Mouse (Mus musculus): ENCODE measurements around the gene Dnajc21. TPM values are rescaled to one million over a fixed set of nuclear protein-coding genes. Genes with fewer than 3 reads are reported as not detected.
A peak's percentile ranks its signal among the peaks of the same experiment; 100 is the strongest.
"Not testable (repeated sequence)": the region's sequence is repeated elsewhere in the genome, so short reads cannot be mapped to it uniquely, and the experiment has no call there.

Gene Dnajc21
- polyA plus RNA-seq (2015; fragmentation: Nextera tagmentation; extraction: Ambion mirVana) = 6.0 and 6.2 TPM in 2 replicates

GRCm38 (mm10) chr15:10470151-10470831 lies at the start of gene Dnajc21:
Gene Dnajc21, minus strand, starts transcription at chr15:10470516.
- Histone ChIP-seq H3K4me2 (ENCODE audit: low read depth, low read length) (peak within 1 kb of the TSS; percentile 93), H3K9ac (ENCODE audit: low read length) (peak within 1 kb of the TSS; percentile 91), H3K36me3 (ENCODE audit: control insufficient read depth, insufficient read depth) (0 out of 2 replicates have a peak, but pooled peaks cover under 1% of the 10 kb centered on the region), H3K4me1 (ENCODE audit: control insufficient read depth, insufficient read depth, low read length) (peaks cover 8% of the 10 kb centered on the region; the same call in 1 of the 2 replicates), H3K27ac (ENCODE audit: low read length) (peak within 1 kb of the TSS; percentile 86), H3K27me3 (ENCODE audit: control insufficient read depth, insufficient read depth, low read length) (no peaks in the 10 kb centered on the region), H3K4me3 (ENCODE audit: low read length) (peak within 1 kb of the TSS; percentile 92), H3K9me3 (replicated peaks; ENCODE audit: control insufficient read depth, low read length) (no peaks in the 10 kb centered on the region)
- ATAC-seq (replicated peaks; ENCODE audit: extremely low read depth, insufficient read depth, low FRiP score) = peak; percentile 96
- 2% methylated on average over 28 of the region's 87 CpGs for WGBS

GRCm38 (mm10) chr15:10515166-10515565 lies 44.9 kb upstream of the Dnajc21 start:
- H3K4me3 ChIP-seq (ENCODE audit: low read length) = no peak overlapping the region
- H3K27me3 ChIP-seq (ENCODE audit: control insufficient read depth, insufficient read depth, low read length) = no peaks in the 10 kb centered on the region
- WGBS = 87% methylated on average over 7 of the region's 7 CpGs
- no peak overlapping the region for H3K4me2 ChIP-seq (ENCODE audit: low read depth, low read length)
- no peaks in the 10 kb centered on the region for H3K36me3 ChIP-seq (ENCODE audit: control insufficient read depth, insufficient read depth)
- H3K9ac ChIP-seq (ENCODE audit: low read length) = no peak overlapping the region
- no peaks in the 10 kb centered on the region for H3K9me3 ChIP-seq (replicated peaks; ENCODE audit: control insufficient read depth, low read length)
- ATAC-seq (replicated peaks; ENCODE audit: extremely low read depth, insufficient read depth, low FRiP score) = no peak
- no peaks in the 10 kb centered on the region for H3K4me1 ChIP-seq (ENCODE audit: control insufficient read depth, insufficient read depth, low read length)
- H3K27ac ChIP-seq (ENCODE audit: low read length) = no peak overlapping the region

DNA sequence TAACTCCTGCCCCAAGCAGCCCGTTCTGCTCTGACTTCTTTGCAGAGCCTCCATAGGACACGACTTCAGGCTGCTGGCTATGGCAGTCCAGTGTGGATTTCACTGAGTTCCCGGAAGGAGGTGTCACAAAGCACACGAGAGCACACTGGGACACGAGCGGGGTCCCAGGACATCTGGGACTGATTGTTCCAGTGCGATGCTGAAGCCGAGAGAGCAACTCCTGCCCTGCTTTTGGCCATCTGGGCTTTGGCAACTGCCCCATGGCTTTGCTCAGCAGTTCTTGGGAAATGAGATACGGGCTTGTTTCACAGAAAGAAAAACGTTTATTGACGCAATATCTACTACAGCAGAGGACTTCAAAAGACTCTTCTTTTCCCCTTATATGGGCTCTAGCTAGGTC lies 35.8 kb upstream of the Dnajc21 start:
- Histone ChIP-seq H3K4me1 (ENCODE audit: control insufficient read depth, insufficient read depth, low read length) (no peaks in the 10 kb centered on the region), H3K4me3 (ENCODE audit: low read length) (no peak overlapping the region), H3K27me3 (ENCODE audit: control insufficient read depth, insufficient read depth, low read length) (no peaks in the 10 kb centered on the region), H3K4me2 (ENCODE audit: low read depth, low read length) (no peak overlapping the region), H3K9ac (ENCODE audit: low read length) (no peak overlapping the region), H3K9me3 (replicated peaks; ENCODE audit: control insufficient read depth, low read length) (no peaks in the 10 kb centered on the region), H3K36me3 (ENCODE audit: control insufficient read depth, insufficient read depth) (no peaks in the 10 kb centered on the region), H3K27ac (ENCODE audit: low read length) (no peak overlapping the region)
- WGBS = 60% methylated on average over 11 of the region's 11 CpGs
- no peak for ATAC-seq (replicated peaks; ENCODE audit: extremely low read depth, insufficient read depth, low FRiP score)

DNA sequence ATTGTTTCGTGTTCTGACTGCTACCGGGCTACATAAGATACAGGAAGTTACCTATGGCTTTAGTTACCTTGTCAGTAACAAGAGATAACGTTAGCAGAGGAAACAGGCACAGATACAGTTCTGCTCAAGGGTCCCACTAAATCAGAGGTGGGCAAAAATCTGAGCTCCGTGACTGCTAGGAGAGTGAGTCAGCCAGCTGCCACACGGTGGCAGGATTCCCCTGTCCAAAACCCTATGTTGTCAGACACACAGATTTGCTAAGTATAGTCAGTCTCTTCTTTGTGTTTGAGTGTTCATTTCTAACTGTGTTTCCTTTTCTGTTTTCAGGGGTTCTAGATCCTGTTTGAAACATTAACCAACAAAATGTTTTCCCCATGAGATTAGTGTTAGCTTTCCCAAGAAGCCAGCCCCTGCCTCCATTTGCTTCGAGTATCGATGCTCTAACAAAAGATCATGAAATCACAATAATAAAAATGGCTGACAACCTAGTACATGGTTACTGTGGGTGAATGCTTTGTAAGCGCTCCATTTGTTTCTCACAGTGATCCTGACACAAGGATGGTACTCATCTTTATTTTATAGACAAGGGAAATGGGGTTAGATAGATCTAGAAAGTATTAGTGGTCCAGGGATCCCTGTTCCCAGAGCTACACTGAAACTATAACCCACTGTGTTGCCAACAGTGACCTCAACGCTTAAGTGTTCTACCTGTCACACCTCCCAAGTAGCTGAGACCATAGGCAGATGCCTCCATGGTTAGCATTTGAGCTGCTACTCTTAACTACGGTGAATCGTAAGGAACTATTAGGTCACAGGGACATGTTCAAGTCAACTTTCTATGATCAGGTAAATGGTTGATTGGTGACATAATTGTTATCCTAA lies 30.8 kb upstream of the Dnajc21 start:
- ATAC-seq (replicated peaks; ENCODE audit: extremely low read depth, insufficient read depth, low FRiP score) = no peak
- Histone ChIP-seq H3K4me2 (ENCODE audit: low read depth, low read length) (no peak overlapping the region), H3K27ac (ENCODE audit: low read length) (no peak overlapping the region), H3K4me3 (ENCODE audit: low read length) (no peak overlapping the region), H3K27me3 (ENCODE audit: control insufficient read depth, insufficient read depth, low read length) (no peaks in the 10 kb centered on the region), H3K4me1 (ENCODE audit: control insufficient read depth, insufficient read depth, low read length) (no peaks in the 10 kb centered on the region), H3K9me3 (replicated peaks; ENCODE audit: control insufficient read depth, low read length) (no peaks in the 10 kb centered on the region), H3K36me3 (ENCODE audit: control insufficient read depth, insufficient read depth) (peaks cover 3% of the 10 kb centered on the region; the same call in 1 of the 2 replicates), H3K9ac (ENCODE audit: low read length) (no peak overlapping the region)
- whole genome bisulfite sequencing = 53% methylated on average over 11 of the region's 11 CpGs

DNA sequence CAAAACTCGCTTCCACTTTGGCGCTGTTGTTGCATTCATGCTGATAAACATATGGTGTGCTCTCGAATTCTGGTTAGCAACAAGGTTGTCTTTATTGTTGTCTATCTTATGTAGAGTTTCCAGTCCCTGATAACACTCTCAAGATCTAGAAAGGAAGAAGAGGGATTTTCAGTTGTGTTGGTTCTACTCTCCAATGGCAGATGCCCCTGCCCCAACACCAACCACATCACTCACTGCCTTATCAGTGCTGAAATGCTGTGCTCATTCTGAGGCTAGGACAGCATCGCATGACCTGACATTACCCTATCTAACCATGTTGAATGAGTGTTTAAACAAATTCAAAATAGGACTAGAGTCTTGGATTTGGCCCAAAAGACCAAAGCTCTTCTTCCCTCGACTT lies 29.7 kb upstream of the Dnajc21 start:
- Histone ChIP-seq H3K36me3 (ENCODE audit: control insufficient read depth, insufficient read depth) (peaks cover 4% of the 10 kb centered on the region; the same call in 1 of the 2 replicates), H3K4me3 (ENCODE audit: low read length) (no peak overlapping the region), H3K27me3 (ENCODE audit: control insufficient read depth, insufficient read depth, low read length) (no peaks in the 10 kb centered on the region), H3K27ac (ENCODE audit: low read length) (no peak overlapping the region), H3K4me2 (ENCODE audit: low read depth, low read length) (no peak overlapping the region), H3K9ac (ENCODE audit: low read length) (no peak overlapping the region), H3K9me3 (replicated peaks; ENCODE audit: control insufficient read depth, low read length) (no peaks in the 10 kb centered on the region), H3K4me1 (ENCODE audit: control insufficient read depth, insufficient read depth, low read length) (no peaks in the 10 kb centered on the region)
- ATAC-seq (replicated peaks; ENCODE audit: extremely low read depth, insufficient read depth, low FRiP score) = no peak
- 52% methylated on average over 5 of the region's 5 CpGs for WGBS

GRCm38 (mm10) chr15:10499593-10499992 lies 29.3 kb upstream of the Dnajc21 start:
- Histone ChIP-seq H3K27me3 (ENCODE audit: control insufficient read depth, insufficient read depth, low read length) (no peaks in the 10 kb centered on the region), H3K4me2 (ENCODE audit: low read depth, low read length) (no peak overlapping the region), H3K4me3 (ENCODE audit: low read length) (no peak overlapping the region), H3K4me1 (ENCODE audit: control insufficient read depth, insufficient read depth, low read length) (no peaks in the 10 kb centered on the region), H3K9me3 (replicated peaks; ENCODE audit: control insufficient read depth, low read length) (no peaks in the 10 kb centered on the region), H3K9ac (ENCODE audit: low read length) (no peak overlapping the region), H3K36me3 (ENCODE audit: control insufficient read depth, insufficient read depth) (peaks cover 4% of the 10 kb centered on the region; the same call in 1 of the 2 replicates), H3K27ac (ENCODE audit: low read length) (no peak overlapping the region)
- WGBS = 63% methylated on average over 5 of the region's 5 CpGs
- ATAC-seq (replicated peaks; ENCODE audit: extremely low read depth, insufficient read depth, low FRiP score) = no peak

- not testable (repeated sequence) for H3K4me3 ChIP-seq (ENCODE audit: low read length); H3K4me2 ChIP-seq (ENCODE audit: low read depth, low read length); H3K4me1 ChIP-seq (ENCODE audit: control insufficient read depth, insufficient read depth, low read length); H3K9me3 ChIP-seq (replicated peaks; ENCODE audit: control insufficient read depth, low read length); H3K27ac ChIP-seq (ENCODE audit: low read length); H3K27me3 ChIP-seq (ENCODE audit: control insufficient read depth, insufficient read depth, low read length); ATAC-seq (replicated peaks; ENCODE audit: extremely low read depth, insufficient read depth, low FRiP score); H3K9ac ChIP-seq (ENCODE audit: low read length)
- WGBS = 93% methylated on average over 1 of the region's 1 CpGs
- H3K36me3 ChIP-seq (ENCODE audit: control insufficient read depth, insufficient read depth) = peaks cover 14% of the 10 kb centered on the region
Observed at GRCm38 (mm10) chr15:10496696-10497095, 26.4 kb upstream of the Dnajc21 start.

GRCm38 (mm10) chr15:10495944-10496343 lies 25.6 kb upstream of the Dnajc21 start:
- no peak overlapping the region for H3K27ac ChIP-seq (ENCODE audit: low read length)
- WGBS = 88% methylated on average over 11 of the region's 11 CpGs
- ATAC-seq (replicated peaks; ENCODE audit: extremely low read depth, insufficient read depth, low FRiP score) = no peak
- no peaks in the 10 kb centered on the region for H3K9me3 ChIP-seq (replicated peaks; ENCODE audit: control insufficient read depth, low read length)
- H3K4me3 ChIP-seq (ENCODE audit: low read length) = no peak overlapping the region
- no peaks in the 10 kb centered on the region for H3K4me1 ChIP-seq (ENCODE audit: control insufficient read depth, insufficient read depth, low read length)
- H3K36me3 ChIP-seq (ENCODE audit: control insufficient read depth, insufficient read depth) = peaks cover 14% of the 10 kb centered on the region
- no peak overlapping the region for H3K9ac ChIP-seq (ENCODE audit: low read length)
- H3K27me3 ChIP-seq (ENCODE audit: control insufficient read depth, insufficient read depth, low read length) = no peaks in the 10 kb centered on the region
- H3K4me2 ChIP-seq (ENCODE audit: low read depth, low read length) = no peak overlapping the region

- Histone ChIP-seq H3K4me3 (ENCODE audit: low read length) (no peak overlapping the region), H3K27ac (ENCODE audit: low read length) (no peak overlapping the region), H3K9me3 (replicated peaks; ENCODE audit: control insufficient read depth, low read length) (no peaks in the 10 kb centered on the region), H3K27me3 (ENCODE audit: control insufficient read depth, insufficient read depth, low read length) (no peaks in the 10 kb centered on the region), H3K4me2 (ENCODE audit: low read depth, low read length) (no peak overlapping the region), H3K36me3 (ENCODE audit: control insufficient read depth, insufficient read depth) (peaks cover 17% of the 10 kb centered on the region), H3K4me1 (ENCODE audit: control insufficient read depth, insufficient read depth, low read length) (peaks cover 6% of the 10 kb centered on the region), H3K9ac (ENCODE audit: low read length) (no peak overlapping the region)
- WGBS = 87% methylated on average over 5 of the region's 5 CpGs
- no peak for ATAC-seq (replicated peaks; ENCODE audit: extremely low read depth, insufficient read depth, low FRiP score)
Observed at GRCm38 (mm10) chr15:10490101-10490500, 19.8 kb upstream of the Dnajc21 start.
